Mouse (Mus musculus) embryonic facial prominence, embryonic 14.5 days (tissue): Measurements from ENCODE around the gene Ccl27a. TPM values are rescaled to one million over a fixed set of nuclear protein-coding genes. Genes with fewer than 3 reads are reported as not detected.
"Not testable (repeated sequence)": the region's sequence is repeated elsewhere in the genome, so short reads cannot be mapped to it uniquely, and the experiment has no call there.

Source experiments
- ATAC-seq: fragments of 200-750 bp; cut with Nextera tagmentation; 2 replicates; pipeline ENCODE4 v1.8.0; 2017; ENCODE audit warnings: low read depth, moderate number of reproducible peaks, moderate TSS enrichment
- DNase-seq: peaks from one replicate; pipeline ENCODE4 v3.0.0-alpha.2; 2015; ENCODE audit warnings: low spot score
- H3K27ac ChIP-seq: fragments of 300-500 bp; sonication (generic); replicated peaks from 2 replicates; pipeline ENCODE4 v1.5.1; 2014; ENCODE audit warnings: low read depth, mild to moderate bottlenecking, low read length, moderate library complexity
- H3K27me3 ChIP-seq: fragments of 300-500 bp; sonication (generic); replicated peaks from 2 replicates; pipeline ENCODE4 v1.6.1; 2014; ENCODE audit warnings: low read length; ENCODE audit not compliant: control insufficient read depth, insufficient read depth
- H3K36me3 ChIP-seq: fragments of 300-500 bp; sonication (generic); 2 replicates; pipeline ENCODE4 v1.6.1; 2014; ENCODE audit warnings: low read length, mixed read lengths; ENCODE audit not compliant: control insufficient read depth, insufficient read depth
- H3K4me1 ChIP-seq: fragments of 300-500 bp; sonication (generic); 2 replicates; pipeline ENCODE4 v1.6.1; 2014; ENCODE audit warnings: antibody characterized with exemption, low read length; ENCODE audit not compliant: control insufficient read depth, insufficient read depth
- H3K4me2 ChIP-seq: fragments of 300-500 bp; sonication (generic); 2 replicates; pipeline ENCODE4 v1.6.1; 2014; ENCODE audit warnings: low read depth, mild to moderate bottlenecking, low read length, moderate library complexity, mixed read lengths
- H3K4me3 ChIP-seq: fragments of 300-500 bp; sonication (generic); 2 replicates; pipeline ENCODE4 v1.5.1; 2014; ENCODE audit warnings: low read depth, mild to moderate bottlenecking, low read length
- H3K9ac ChIP-seq: fragments of 300-500 bp; sonication (generic); 2 replicates; pipeline ENCODE4 v1.6.1; 2014; ENCODE audit warnings: low read depth, mild to moderate bottlenecking, low read length, moderate library complexity, mixed read lengths
- H3K9me3 ChIP-seq: fragments of 300-500 bp; sonication (generic); 2 replicates; pipeline ENCODE4 v1.6.1; 2016; ENCODE audit warnings: low read length; ENCODE audit not compliant: control insufficient read depth
- WGBS: fragments of 180-500 bp; shearing (Covaris S2); extraction: QIAGEN DNeasy Blood & Tissue Kit; methylation state at CpG from one replicate; pipeline ENCODE4 v1.1.7; 2014; 5-methylcytosine and 5-hydroxymethylcytosine counted together
- polyA plus RNA-seq: library from polyadenylated mRNA; unstranded; fragments of >200 nt; fragmentation: Nextera tagmentation; extraction: Ambion mirVana; gene quantifications from 2 replicates; pipeline ENCODE4 v1.2.1, GENCODE M21; 2014

Gene Ccl27a
- polyA plus RNA-seq, 1 experiment from 2014 or later = 41.4 TPM

GRCm38 (mm10) chr4:41772946-41773345, 1.1 kb downstream of the Ccl27a start:
- not testable (repeated sequence) for H3K4me1 ChIP-seq
- WGBS = 5% methylated on average over 5 of the region's 16 CpGs

GRCm38 (mm10) chr4:41767301-41767700, 6.7 kb downstream of the Ccl27a start:
- H3K9me3 ChIP-seq, ATAC-seq, H3K27ac ChIP-seq, H3K27me3 ChIP-seq, H3K9ac ChIP-seq, H3K4me3 ChIP-seq, DNase-seq, H3K4me1 ChIP-seq, H3K4me2 ChIP-seq: not testable (repeated sequence)
- 74% methylated on average over 9 of the region's 10 CpGs for WGBS
- peaks cover 22% of the 10 kb centered on the region for H3K36me3 ChIP-seq

More at GRCm38 (mm10) chr4:41772946-41773345, 1.1 kb downstream of the Ccl27a start:
- Histone ChIP-seq H3K9ac (0 out of 2 replicates have a peak overlapping the region, but pooled peaks have one; percentile 19), H3K4me3 (peak overlapping the region; percentile 23; the same call in 1 of the 2 replicates), H3K4me2 (peak overlapping the region; percentile 45)
- H3K27me3 ChIP-seq, H3K36me3 ChIP-seq, ATAC-seq, H3K9me3 ChIP-seq, H3K27ac ChIP-seq, DNase-seq: not testable (repeated sequence)

- peaks cover 16% of the 10 kb centered on the region for H3K4me1 ChIP-seq
- not testable (repeated sequence) for H3K27me3 ChIP-seq, ATAC-seq, DNase-seq, H3K9me3 ChIP-seq
- H3K4me3 ChIP-seq = peak overlapping the region; percentile 52
- H3K36me3 ChIP-seq = peaks cover 21% of the 10 kb centered on the region
- WGBS = 54% methylated on average over 3 of the region's 6 CpGs
- peak overlapping the region; percentile 63 for H3K9ac ChIP-seq
- peak overlapping the region; percentile 97 for H3K27ac ChIP-seq
- H3K4me2 ChIP-seq = peak overlapping the region; percentile 69
Measured at GRCm38 (mm10) chr4:41763176-41763575, 10.9 kb downstream of the Ccl27a start.

- peaks cover 16% of the 10 kb centered on the region for H3K36me3 ChIP-seq
Measured at GRCm38 (mm10) chr4:41762688-41763114, 11.3 kb downstream of the Ccl27a start.

GRCm38 (mm10) chr4:41762099-41762687, 11.9 kb downstream of the Ccl27a start:
- peak overlapping the region; percentile 52 for H3K4me3 ChIP-seq
- peak overlapping the region; percentile 63 for H3K9ac ChIP-seq
- no peaks in the 10 kb centered on the region for H3K27me3 ChIP-seq
- 22% methylated on average over 6 of the region's 8 CpGs for WGBS
- no peaks in the 10 kb centered on the region for H3K9me3 ChIP-seq
- DNase-seq = peak; percentile 93
- peak overlapping the region; percentile 69 for H3K4me2 ChIP-seq
- H3K36me3 ChIP-seq = peaks cover 17% of the 10 kb centered on the region
- peak; percentile 79 for ATAC-seq
- H3K27ac ChIP-seq = peak overlapping the region; percentile 97
- peaks cover 16% of the 10 kb centered on the region for H3K4me1 ChIP-seq

More at GRCm38 (mm10) chr4:41762688-41763114, 11.3 kb downstream of the Ccl27a start:
- peaks cover 16% of the 10 kb centered on the region for H3K4me1 ChIP-seq
- peak overlapping the region; percentile 97 for H3K27ac ChIP-seq
- DNase-seq = peak; percentile 93
- H3K4me3 ChIP-seq = peak overlapping the region; percentile 52
- not testable (repeated sequence) for H3K9me3 ChIP-seq, H3K27me3 ChIP-seq
- ATAC-seq = peak; percentile 75
- 25% methylated on average over 8 of the region's 8 CpGs for WGBS
- peak overlapping the region; percentile 69 for H3K4me2 ChIP-seq
- H3K9ac ChIP-seq = peak overlapping the region; percentile 63

GRCm38 (mm10) chr4:41761680-41762079, 12.4 kb downstream of the Ccl27a start:
- H3K36me3 ChIP-seq = peaks cover 18% of the 10 kb centered on the region
- H3K4me3 ChIP-seq = peak overlapping the region; percentile 52
- peak; percentile 26 for DNase-seq
- no peaks in the 10 kb centered on the region for H3K9me3 ChIP-seq
- no peak for ATAC-seq
- peaks cover 16% of the 10 kb centered on the region for H3K4me1 ChIP-seq
- no peaks in the 10 kb centered on the region for H3K27me3 ChIP-seq
- H3K27ac ChIP-seq = peak overlapping the region; percentile 97
- H3K9ac ChIP-seq = peak overlapping the region; percentile 63
- H3K4me2 ChIP-seq = peak overlapping the region; percentile 69

GRCm38 (mm10) chr4:41760911-41761310, 13.1 kb downstream of the Ccl27a start:
- Histone ChIP-seq H3K36me3 (peaks cover 11% of the 10 kb centered on the region), H3K9ac (peak overlapping the region; percentile 63), H3K4me1 (peaks cover 16% of the 10 kb centered on the region), H3K4me2 (peak overlapping the region; percentile 69), H3K4me3 (peak overlapping the region; percentile 52), H3K27ac (peak overlapping the region; percentile 97), H3K9me3 (no peaks in the 10 kb centered on the region), H3K27me3 (no peaks in the 10 kb centered on the region)
- DNase-seq (no peak), ATAC-seq (no peak)
- WGBS = 49% methylated on average over 4 of the region's 4 CpGs

GRCm38 (mm10) chr4:41760288-41760721, 13.7 kb downstream of the Ccl27a start:
- Histone ChIP-seq H3K9me3 (no peaks in the 10 kb centered on the region), H3K9ac (peak overlapping the region; percentile 63), H3K27ac (peak overlapping the region; percentile 97), H3K4me2 (peak overlapping the region; percentile 69), H3K4me3 (peak overlapping the region; percentile 52), H3K36me3 (0 out of 2 replicates have a peak, but pooled peaks cover 6% of the 10 kb centered on the region), H3K4me1 (peaks cover 16% of the 10 kb centered on the region), H3K27me3 (no peaks in the 10 kb centered on the region)
- DNase-seq = peak; percentile 96
- under 1% methylated on average over 14 of the region's 15 CpGs for WGBS
- ATAC-seq = peak; percentile 91
